Mouse (Mus musculus) right cerebral cortex, adult 18-20 months (tissue): ENCODE measurements around the gene Cspg5.
A peak's percentile ranks its signal among the peaks of the same experiment; 100 is the strongest.

Experiments
- DNase-seq: peaks from one replicate; pipeline ENCODE4 v3.0.0; 2022; ENCODE audit warnings: mixed read lengths

Cspg5 gene

DNA sequence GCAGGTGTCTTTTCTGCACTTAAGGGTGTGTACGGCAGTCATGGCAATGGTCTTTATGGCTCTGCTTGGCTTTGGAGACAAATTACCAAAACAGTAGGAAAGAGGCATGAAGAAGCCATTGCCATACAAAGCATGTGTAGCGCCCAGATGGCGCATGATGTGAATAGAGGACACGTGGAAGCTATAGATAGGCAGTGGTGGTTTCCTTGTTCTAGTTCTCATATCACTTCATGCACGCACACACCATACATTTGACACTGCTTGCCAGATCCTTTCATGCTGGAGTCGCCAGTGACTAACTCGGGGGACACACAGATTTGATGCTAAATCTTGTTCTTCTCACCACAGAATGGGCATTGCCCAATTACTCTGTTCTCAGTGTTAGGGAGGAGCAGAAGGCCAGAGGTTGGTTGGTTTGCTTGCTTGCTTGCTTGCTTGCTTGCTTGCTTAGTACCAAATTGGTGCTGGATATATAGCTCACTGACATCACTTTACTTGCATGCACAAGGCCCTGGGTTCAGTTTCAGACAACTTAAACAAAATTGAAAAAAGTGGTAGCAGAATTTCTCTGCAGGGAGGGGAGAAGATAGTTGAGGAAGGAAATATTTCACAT lies at the start of gene Cspg5:
Gene Cspg5, plus strand, starts transcription at position 563 of the 613 bp plus-strand sequence.
- no peak for DNase-seq

DNA sequence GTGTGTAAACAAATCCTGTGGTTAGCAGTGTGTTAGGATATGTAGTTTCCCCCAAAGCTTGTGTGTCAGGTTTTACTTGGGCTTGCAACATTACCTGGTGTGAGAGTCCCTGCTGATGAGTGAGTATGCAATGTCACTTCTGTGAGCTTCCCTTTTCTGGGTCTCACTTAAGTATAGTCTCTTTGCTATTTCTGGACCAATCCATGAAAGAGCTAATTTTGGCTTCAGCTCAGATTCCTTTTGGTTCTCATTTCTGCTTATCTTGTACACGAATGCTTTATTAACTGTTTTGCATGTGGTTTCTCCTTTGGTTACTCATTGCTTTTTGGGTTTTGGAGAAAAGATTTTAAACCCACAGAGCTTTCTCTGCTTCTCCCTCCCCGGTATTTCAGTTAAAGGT lies 43.7 kb upstream of the Cspg5 start:
- DNase-seq: no peak

DNA sequence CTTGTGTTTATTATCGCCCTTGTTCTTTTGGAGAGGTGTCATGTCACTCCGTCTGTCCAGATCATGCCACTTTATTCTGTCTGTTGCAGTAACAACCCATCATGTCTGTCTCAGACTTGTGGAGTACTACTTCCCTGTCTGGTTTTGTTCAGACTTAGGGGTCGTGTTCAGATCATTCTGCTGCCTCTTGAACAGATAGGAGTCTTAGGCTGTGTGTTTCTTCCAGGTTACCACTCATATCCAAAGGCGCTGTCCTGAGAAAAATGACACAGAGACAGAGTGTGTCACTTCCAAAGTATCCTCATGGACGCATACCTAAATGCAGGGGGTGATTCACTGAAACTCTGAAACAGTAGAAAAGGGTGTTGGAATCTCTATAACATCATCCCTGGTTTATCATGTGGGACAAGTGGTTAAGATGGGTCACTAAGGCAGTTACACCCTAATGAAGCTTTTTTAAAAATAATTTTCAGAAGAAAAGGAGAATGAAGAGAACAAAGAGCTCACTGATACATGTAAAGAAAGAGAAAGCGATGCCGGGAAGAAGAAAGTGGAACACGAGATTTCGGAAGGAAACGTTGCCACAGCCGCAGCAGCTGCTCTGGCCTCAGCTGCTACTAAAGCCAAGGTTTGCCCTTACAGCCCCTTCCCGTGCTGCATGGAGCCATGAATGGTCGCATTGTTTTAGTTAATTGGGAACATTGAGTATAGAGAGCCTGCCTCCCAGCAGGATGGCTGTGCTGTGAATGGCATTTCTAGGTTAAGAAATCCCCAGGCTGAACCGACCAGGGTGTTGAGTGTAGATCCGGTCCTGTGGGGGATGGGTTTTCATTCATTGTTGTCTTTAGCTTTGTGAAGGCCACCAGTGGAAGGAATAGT lies 37.8 kb upstream of the Cspg5 start:
- DNase-seq: peak; percentile 67

DNA sequence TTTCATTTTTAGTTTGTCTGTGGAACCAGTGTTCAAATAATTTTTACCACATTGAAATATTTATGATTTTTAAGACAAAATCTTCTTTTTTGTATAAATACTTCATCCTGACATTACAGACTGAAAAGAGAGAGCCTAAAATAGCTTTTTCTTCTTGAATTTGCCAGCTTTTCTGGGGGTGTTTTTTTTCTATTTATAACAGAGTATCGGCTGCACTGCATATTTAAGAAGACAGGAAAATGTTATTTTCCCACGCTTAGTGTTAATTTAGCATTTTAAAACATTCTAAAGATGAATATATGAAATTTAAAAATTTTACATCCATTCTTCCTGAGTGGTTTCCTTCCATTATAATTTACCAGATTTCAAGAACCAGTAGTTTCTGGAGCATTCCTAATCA lies 37.1 kb upstream of the Cspg5 start:
- DNase-seq: no peak

DNA sequence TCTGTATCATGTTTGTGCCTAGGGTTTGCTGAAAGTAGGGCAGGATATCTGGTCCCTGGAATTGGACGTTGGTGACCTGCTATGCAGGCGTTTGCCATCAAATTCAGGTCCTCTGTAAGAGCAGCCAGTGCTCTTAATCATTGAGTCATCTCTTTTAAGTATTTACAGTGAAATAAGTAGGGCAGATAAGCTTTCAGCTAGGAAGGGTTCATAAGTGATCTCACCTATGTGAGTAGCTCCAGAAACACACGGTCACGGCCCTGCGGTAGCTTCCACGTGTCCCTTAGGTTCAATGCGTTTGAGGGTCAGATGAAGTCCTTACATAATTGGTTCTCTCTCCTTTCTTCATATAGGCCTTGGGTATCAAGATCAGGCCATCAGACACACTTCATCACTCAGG lies 35.3 kb upstream of the Cspg5 start:
- DNase-seq: no peak

DNA sequence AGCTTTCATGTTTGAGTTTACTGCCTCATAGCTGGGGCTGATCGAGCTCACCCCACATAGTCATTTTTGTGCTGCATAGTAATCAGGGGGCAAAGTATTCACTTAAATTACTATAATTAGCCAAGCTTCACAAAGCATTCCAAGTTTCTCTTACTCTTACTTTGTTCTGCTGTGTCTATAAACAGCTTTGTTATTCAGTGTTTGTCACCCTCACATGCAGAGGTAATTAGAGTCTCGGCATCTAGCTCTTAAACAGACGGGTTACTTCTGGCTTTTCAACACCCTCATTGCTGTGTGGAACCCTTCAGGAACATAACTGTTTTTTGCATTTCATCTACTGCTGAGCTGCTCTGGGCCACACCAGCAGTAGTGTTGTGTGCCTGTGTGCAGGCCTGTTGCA lies 34.6 kb upstream of the Cspg5 start:
- no peak for DNase-seq

DNA sequence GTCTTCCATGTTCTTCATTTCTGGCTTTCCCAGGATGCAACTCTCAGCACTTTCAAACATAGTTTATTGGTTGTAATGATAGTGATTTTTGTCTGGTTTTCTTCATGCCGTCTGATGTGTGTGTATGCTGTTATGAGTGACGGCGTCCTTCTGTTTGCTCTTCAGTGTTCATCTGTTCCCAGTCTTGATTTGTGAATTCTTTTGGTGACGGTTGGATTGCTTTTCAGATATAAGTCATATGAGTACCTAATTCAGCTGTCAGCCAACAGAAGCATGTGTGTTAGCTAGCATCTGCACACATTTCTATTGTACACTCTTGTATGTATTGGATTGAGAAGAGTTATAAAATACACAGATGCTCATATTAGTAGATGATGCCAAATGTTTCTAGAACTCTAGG lies 19.3 kb upstream of the Cspg5 start:
- no peak for DNase-seq

DNA sequence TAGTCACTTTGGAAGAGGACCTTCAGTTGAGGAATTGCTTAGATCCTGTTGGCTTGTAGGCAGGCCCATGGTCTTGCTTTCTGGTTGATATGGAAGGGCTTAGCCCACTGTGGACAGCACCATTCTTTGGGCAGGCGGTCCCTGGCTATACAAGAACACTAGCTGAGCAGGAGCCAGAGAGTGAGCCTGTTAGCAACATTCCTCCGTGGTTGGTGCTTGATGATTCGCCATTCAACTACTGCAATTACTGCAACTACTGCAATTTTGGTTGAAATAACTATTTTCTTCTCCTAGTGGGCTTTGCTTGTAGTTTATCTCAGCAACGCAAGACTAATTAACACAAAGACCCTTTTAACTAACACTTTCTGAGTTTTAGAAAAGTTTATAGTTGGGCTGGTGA lies 17.4 kb upstream of the Cspg5 start:
- no peak for DNase-seq

DNA sequence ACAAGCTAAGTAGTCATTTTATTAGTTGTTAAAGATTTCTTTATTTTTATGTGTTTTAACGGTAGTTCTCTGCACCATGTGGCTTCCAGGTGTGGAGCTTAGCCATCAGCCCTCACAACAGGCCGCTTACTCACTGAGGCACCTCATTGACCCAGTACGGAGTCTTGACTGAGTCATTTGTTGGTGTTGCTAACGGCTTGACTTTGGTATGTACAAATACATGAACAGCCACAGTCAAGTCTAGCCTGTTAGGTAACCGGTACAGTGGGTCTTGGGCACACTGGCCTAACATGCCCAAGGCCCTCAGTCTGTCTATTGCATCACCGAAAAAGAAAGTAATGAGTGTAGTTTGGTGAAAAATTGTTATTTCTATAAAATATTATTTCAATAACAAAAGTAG lies 14.9 kb upstream of the Cspg5 start:
- no peak for DNase-seq

DNA sequence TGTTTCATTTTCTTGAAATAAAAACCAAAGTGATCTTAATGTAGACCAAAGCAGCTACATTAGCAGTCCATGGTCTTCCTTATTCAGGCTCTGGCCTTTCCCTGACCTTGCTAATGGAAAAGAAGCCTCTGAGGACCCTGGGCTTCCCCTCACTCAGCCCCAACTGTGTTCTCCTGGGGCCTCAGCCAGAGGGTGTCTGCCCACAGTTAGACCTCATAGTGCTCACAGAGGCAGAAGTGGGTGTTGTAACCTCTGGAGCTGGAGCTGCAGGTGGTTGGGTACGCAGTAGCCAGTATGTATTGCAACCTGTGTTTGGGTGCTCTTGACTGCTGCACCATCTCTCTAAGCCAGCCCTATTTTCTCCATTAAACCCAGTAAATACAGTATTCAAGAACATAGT lies 14.5 kb upstream of the Cspg5 start:
- no peak for DNase-seq

DNA sequence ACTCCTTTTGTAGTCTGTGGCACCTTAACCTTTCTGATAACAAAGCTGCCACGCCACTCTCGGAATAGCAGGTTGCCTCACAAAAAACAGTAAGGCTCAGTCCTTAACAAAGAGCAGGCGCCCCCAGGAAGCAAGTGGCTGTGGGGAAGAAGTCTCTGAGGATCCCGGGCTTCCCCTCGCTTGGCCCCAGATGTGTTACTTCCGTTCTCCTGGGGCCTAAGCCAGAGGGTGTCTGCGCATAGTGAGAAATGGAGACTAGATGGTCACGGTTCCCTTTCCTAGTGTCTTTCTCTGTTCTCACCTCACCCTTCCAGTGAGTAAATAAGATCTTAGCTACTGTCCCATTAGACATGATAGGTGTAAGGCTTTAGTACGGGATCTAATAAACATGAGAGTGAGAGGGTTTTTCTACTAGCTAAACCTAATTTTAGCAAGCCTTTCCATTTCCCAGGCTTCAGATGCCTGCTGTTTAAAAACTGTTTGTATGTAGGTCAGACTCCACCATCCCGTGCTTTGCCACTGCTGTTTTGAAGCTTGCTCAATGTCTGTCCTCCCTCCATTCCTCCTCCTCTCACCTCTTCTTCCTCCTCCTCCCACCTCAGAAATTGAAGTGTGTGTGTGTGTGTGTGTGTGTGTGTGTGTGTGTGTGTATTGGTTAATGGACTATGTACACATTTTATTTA lies 13.9 kb upstream of the Cspg5 start:
- DNase-seq: peak; percentile 38

DNA sequence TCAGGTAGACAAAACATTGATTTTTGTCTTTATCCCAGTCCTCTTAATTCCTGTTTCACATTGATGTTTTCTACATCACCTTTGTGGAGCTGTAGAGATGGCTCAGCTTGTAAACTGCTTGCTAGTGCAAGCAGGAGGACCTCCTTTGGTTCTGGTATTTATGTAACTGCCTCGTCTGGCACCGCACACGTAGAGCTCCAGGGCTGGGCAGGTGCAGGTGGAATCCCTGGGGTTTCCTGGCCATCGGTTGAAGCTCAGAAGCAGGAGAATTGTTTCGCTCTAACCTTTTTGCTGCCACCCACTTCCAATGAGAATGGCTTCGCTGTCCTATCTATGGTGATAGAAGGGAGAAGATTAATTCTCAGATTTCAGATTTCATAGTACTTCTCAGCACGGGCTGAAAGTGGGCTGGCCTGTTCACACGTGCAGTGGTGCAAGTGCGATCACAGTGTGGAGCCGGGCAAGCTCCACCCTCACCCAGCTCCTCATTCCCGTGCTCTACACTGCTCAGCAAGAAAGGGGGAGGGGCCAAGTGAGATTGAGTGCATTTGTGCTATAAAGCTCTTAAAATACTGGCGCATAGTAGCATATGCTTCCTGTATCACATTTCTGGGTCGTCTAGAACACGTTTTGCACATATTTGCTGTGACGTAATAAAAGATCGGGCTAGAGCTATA lies 13.1 kb upstream of the Cspg5 start:
- no peak for DNase-seq

DNA sequence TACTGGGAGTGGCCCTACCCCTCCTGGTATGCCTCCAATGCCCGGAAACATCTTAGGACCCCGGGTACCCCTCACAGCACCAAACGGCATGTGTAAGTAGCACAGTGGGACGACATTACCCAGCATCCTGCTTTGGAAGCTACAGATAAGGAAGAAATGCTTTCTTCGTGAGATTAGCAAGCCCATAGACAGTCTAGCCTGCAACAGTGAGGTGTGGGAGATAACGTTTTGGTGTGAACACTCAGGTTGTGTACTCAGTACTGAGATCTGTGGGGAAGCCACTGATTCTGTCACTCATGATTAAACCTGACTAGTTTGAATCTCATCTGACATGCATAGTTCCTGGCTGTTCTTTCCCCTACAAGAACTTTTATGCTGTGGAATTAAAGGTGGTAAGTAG lies 8.6 kb upstream of the Cspg5 start:
- no peak for DNase-seq

DNA sequence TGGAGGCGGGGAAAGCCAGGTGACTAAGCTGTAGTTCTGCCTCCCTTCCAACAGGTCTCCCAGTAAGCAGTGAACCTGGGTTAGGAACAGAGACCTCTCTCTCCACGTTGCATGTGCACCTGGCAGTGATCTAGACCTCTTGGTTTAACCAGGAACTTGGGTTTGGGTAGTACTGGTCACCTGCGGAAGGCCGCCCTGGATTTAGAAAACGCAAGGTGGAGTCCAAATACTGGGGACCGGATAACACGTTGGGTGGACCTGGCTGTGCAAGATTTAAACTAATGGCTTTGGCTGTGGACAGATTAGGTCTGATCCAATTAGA lies 945 bp downstream of the Cspg5 start:
- DNase-seq: no peak

DNA sequence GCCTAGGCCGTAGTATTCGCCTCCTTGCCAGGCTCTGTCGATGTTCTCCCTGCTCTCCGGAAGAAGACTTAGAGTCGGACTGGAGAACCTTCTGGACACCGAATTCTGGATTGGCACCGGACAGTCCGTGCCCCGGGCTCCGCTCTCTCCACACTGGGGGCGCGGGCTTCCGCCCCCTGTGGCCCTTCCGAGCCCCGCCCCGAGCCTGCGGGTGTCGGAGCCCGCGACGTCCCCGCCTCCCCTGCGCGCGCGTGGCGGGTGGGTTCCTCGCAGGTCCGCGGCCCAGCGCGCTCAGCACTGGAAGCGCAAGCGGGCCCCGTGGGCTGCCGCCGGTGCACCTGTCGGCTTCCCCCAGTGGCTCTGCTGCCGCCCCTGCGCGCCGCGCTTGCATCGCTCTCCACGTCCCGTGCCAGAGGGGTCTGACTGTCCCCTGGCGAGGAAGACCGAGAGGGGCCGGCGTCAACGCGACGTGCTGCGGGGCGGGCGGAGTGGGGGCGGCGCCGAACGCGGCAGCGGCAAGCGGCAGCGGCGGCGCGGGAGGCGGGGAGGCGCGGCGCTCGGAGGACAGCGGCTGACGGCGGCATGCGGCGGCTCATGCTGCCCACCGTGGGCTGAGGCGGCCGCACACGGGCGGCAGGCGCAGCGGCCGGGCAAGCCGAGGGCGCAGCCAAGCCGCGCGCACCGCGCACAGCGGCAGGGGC lies 1.5 kb downstream of the Cspg5 start:
- DNase-seq: peak; percentile 83

DNA sequence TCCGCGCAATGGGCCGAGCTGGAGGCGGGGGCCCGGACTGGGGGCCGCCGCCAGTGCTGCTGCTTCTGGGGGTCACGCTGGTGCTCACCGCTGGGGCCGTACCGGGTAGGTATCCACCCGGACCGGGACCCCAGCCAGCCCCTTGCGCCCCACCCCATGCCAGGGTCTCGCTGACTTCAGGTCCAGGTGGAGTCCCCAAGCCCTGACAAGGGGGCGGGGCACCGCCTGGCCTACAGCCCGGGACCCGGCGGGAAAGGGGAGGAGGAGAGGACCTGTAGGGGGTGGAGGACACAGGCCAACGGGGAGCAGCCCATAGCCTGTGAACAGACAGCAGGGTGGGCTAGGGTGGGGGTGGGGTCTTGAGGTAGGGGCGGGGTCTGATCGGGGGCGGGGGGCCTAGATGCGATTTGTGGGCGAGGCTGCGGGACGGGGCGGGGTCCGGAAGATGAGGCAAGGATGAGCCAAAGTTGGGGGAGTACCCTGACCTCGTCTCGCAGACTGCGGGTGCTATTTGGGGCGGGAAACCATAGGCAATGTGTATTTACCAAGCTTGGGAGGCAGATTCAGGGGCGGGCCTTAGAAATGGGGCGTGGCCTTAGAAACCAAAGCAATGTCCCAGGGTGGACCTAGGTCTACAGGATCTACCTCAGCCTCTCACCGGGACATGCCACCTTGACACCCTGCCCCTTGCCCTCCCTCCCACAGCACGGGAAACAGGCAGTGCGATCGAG lies 2.2 kb downstream of the Cspg5 start:
- DNase-seq: peak; percentile 58

DNA sequence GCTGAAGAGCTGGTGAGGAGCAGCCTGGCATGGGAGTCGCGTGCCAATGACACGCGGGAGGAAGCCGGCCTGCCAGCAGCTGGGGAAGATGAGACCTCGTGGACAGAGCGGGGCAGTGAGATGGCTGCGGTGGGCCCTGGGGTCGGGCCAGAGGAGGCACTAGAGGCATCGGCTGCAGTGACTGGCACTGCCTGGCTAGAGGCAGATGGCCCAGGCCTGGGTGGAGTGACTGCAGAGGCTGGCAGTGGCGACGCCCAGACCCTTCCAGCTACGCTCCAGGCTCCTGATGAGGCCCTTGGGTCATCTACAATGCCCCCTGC lies 2.7 kb downstream of the Cspg5 start:
- no peak for DNase-seq

DNA sequence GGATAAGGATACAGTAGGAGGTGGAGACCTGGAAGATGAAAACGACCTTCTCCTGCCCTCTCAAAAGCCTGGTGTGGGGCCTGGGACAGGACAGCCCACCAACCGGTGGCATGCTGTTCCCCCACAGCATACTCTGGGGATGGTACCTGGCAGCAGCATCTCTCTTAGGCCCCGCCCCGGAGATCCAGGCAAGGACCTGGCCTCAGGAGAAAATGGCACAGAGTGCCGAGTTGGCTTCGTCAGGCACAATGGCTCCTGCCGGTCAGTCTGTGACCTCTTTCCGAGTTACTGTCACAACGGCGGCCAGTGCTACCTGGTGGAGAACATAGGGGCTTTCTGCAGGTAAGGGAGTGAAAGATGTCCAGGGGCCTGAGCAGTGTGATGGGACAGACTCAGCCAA lies 3.5 kb downstream of the Cspg5 start:
- DNase-seq: no peak

DNA sequence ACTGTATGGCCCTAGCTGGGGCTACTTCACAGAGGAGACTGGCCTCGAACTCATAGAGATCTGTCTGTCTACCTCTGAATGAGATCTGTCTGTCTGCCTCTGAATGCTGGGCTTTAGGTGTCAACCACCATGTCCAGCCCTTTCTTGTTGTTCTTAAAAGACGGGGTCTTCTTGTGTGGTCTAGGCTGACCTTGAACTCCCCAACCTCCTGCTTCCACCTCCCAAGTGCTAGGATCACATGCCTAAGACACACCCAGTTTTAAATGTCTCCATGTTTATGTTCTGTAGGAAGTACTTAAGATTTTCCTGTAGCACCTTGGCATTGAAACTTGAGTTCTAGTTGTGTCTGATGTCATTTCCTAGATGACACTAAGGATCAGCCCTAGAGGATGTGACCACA lies 5.3 kb downstream of the Cspg5 start:
- DNase-seq: no peak

DNA sequence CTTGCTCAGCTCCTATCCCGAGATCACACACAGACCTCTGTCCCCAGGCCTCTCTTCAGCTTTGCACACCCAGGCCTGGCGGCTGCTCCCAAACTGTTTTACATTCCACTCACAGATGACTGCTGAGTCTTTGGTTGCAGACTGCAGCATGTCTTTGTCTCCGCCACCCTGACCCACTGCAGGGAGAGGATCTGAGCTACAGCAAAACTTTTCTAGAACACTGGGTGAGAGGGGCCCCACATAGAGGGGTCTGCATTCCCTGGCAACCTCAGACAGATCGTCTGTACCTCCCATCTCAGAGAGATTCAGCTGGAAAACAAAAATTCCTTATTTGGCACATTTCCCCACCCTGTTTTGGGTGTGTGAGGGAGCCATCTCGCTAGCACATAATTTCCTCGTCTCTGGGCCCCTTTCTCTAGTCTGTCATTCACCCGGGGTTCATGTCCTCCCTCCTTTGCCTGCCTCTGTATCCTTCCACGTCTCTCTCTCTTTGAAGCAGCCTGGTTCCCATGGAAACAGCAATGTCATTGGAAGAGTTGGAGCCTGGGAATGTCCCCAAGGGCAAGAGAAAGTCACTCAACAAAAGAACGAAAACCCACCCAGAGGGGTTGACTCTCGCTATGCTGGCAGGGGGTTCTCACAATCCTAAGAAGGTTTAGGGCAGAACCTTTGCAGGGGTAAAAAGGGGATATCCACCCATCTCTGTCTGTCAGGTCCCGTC lies 6.4 kb downstream of the Cspg5 start:
- DNase-seq: peak; percentile 64

DNA sequence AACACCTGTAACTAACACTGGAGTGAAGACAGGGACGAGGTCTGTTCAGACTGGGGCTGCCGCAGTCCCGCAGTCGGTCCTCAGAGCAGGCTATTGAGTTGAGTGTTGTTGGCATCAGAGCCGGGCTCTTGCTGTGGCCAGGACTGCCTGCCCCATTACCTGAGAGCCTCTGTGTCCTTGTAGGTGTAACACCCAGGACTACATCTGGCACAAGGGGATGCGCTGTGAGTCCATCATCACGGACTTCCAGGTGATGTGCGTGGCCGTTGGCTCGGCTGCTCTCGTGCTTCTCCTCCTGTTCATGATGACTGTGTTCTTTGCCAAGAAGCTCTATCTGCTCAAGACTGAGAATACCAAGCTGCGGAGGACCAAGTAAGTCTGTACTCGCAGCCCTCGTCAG lies 7.2 kb downstream of the Cspg5 start:
- no peak for DNase-seq
